ENCODE assay signal across 24 mouse cellular contexts in the genomic region with DNA sequence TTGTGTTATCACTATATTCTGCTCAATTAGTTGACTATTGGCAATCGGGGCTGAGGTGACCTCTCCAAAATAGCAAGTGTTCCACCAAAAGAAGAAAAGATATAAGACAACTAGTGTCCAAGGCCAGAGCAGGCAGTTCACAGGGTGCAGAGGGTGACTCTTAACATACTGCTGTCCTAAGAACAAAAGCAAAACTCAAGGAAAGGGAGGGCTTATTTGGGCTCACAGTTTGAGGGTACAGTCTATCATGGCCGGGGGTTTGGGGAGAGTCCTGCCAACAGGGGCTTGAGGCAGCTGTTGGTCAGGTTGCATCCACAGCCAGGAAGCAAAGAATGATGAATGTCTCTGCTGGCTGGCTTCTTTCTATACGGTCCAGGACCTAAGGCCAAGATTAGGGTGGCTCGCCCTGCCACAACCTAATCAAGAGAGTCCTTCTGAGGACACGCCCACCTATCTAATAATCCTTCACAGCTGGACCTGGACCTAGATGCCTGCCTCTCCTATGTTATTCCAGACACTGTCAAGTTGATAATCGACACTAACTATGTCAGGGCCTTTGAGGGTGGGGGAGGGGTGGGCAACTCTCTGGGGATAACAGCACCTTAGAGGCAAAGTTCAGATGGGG. TPM values are rescaled to one million over a fixed set of nuclear protein-coding genes. Genes with fewer than 3 reads are reported as not detected.
A peak's percentile ranks its signal among the peaks of the same experiment; 100 is the strongest.
DNase-seq lines count a peak whose midpoint lies in the region; ATAC-seq and TF ChIP-seq lines count a peak whose summit lies in the region.
"Had no signal": no experiment of that assay in that cellular context is flagged by ENCODE, and none has a peak within 500 bp of the region (broad histone marks: within the 10 kb centered on the region; RNA-seq: fewer than 3 reads in every experiment).

No protein-coding gene starts in this region.

- peak; percentile 92 for ATAC-seq in stomach, embryonic 15.5 days (ENCODE audit: insufficient read depth, low FRiP score, low read depth)
- no peak for ATAC-seq in stomach, postnatal 0 days (ENCODE audit: low FRiP score, low TSS enrichment)
- peak; percentile 98 for ATAC-seq in liver, embryonic 12.5 days
- ATAC-seq: midbrain, embryonic 16.5 days had no signal

- no peak for TF ChIP-seq POLR2A in heart, adult 2 months (IDR thresholded peaks at IDR 0.05; ENCODE audit: insufficient read depth, low read depth, low read length)

- no peaks in the 10 kb centered on the region for H3K9me3 ChIP-seq in stomach, embryonic 15.5 days
- H3K9me3 ChIP-seq in stomach, postnatal 0 days (ENCODE audit: control insufficient read depth, low read length), result no peaks in the 10 kb centered on the region
- H3K9me3 ChIP-seq in liver, embryonic 12.5 days (replicated peaks), result no peaks in the 10 kb centered on the region
- H3K9me3 ChIP-seq: embryonic facial prominence, embryonic 12.5 days had no signal

- no peaks in the 10 kb centered on the region for H3K36me3 ChIP-seq in heart, adult 2 months (ENCODE audit: control insufficient read depth, insufficient read depth, low read length)
- no peaks in the 10 kb centered on the region for H3K36me3 ChIP-seq in stomach, embryonic 15.5 days
- no peaks in the 10 kb centered on the region for H3K36me3 ChIP-seq in stomach, postnatal 0 days (ENCODE audit: control insufficient read depth, insufficient read depth, low read length)
- H3K36me3 ChIP-seq in liver, embryonic 12.5 days, result no peaks in the 10 kb centered on the region
- H3K36me3 ChIP-seq: embryonic facial prominence, embryonic 12.5 days had no signal

- no peak overlapping the region for H3K4me2 ChIP-seq in stomach, embryonic 15.5 days
- no peak overlapping the region for H3K4me2 ChIP-seq in stomach, postnatal 0 days (replicated peaks; ENCODE audit: low read depth)
- H3K4me2 ChIP-seq in liver, embryonic 12.5 days, result peak overlapping the region; percentile 55
- H3K4me2 ChIP-seq: embryonic facial prominence, embryonic 12.5 days; heart, embryonic 11.5 days; lung, embryonic 14.5 days had no signal

- intact Hi-C loops in heart, adult 2 months (cut with DNase I), result no loop called here
- intact Hi-C loops in left cerebral cortex, postnatal 10 days (cut with DNase I), result no loop called here

- no peak for TF ChIP-seq CTCF in heart, adult 2 months (IDR thresholded peaks at IDR 0.05)
- no peak for TF ChIP-seq CTCF in stomach, postnatal 0 days (IDR thresholded peaks at IDR 0.05; ENCODE audit: low read depth)

- H3K27me3 ChIP-seq in heart, adult 2 months (ENCODE audit: control insufficient read depth, insufficient read depth, low read length), result no peaks in the 10 kb centered on the region
- H3K27me3 ChIP-seq in stomach, embryonic 15.5 days (replicated peaks), result no peaks in the 10 kb centered on the region
- H3K27me3 ChIP-seq in stomach, postnatal 0 days (ENCODE audit: control insufficient read depth, insufficient read depth, low read length), result no peaks in the 10 kb centered on the region
- peaks cover 14% of the 10 kb centered on the region for H3K27me3 ChIP-seq in liver, embryonic 12.5 days (replicated peaks)
- H3K27me3 ChIP-seq: embryonic facial prominence, embryonic 12.5 days had no signal

- peaks cover 7% of the 10 kb centered on the region for H3K4me1 ChIP-seq in heart, adult 2 months (ENCODE audit: control insufficient read depth, insufficient read depth, low read length)
- no peaks in the 10 kb centered on the region for H3K4me1 ChIP-seq in stomach, embryonic 15.5 days
- H3K4me1 ChIP-seq in stomach, postnatal 0 days (replicated peaks; ENCODE audit: control insufficient read depth, insufficient read depth), result no peaks in the 10 kb centered on the region
- H3K4me1 ChIP-seq in liver, embryonic 12.5 days, result peaks cover 33% of the 10 kb centered on the region
- H3K4me1 ChIP-seq: embryonic facial prominence, embryonic 12.5 days had no signal

- no peak for DNase-seq in heart, adult 2 months
- no peak for DNase-seq in heart, postnatal 4 days
- no peak for DNase-seq in stomach, postnatal 0 days (ENCODE audit: low spot score)
- DNase-seq in spleen, postnatal 36 days (ENCODE audit: low spot score in 2 of 2), result peak; percentile 27 to 68
- DNase-seq in layer of hippocampus, postnatal 14 days (ENCODE audit: low spot score in 2 of 2), result no peak
- DNase-seq in left cerebral cortex, postnatal 10 days (ENCODE audit: extremely low spot score in 1 of 2, low spot score in 2 of 2), result no peak
- DNase-seq: adrenal gland, adult 8-10 months; cerebellum, adult 2 months; gastrocnemius, postnatal 25 days; heart, postnatal 36 days; left cerebral cortex, postnatal 4 days; lung, embryonic 14.5 days; right cerebral cortex, postnatal 14 days had no signal

- peak overlapping the region; percentile 52 for H3K27ac ChIP-seq in heart, adult 2 months
- H3K27ac ChIP-seq in stomach, embryonic 15.5 days, result no peak overlapping the region
- no peak overlapping the region for H3K27ac ChIP-seq in stomach, postnatal 0 days (replicated peaks)
- peak overlapping the region; percentile 71 for H3K27ac ChIP-seq in liver, embryonic 12.5 days
- H3K27ac ChIP-seq: embryonic facial prominence, embryonic 12.5 days had no signal

- H3K9ac ChIP-seq in heart, adult 2 months (ENCODE audit: low read depth, low read length), result no peak overlapping the region
- H3K9ac ChIP-seq in stomach, embryonic 15.5 days, result no peak overlapping the region
- H3K9ac ChIP-seq in stomach, postnatal 0 days (ENCODE audit: low read length), result no peak overlapping the region
- H3K9ac ChIP-seq in liver, embryonic 12.5 days, result no peak overlapping the region; the same call in 1 of the 2 replicates
- H3K9ac ChIP-seq: embryonic facial prominence, embryonic 12.5 days; lung, embryonic 14.5 days had no signal

- H3K4me3 ChIP-seq in heart, adult 2 months, result no peak overlapping the region
- no peak overlapping the region for H3K4me3 ChIP-seq in stomach, embryonic 15.5 days (replicated peaks)
- H3K4me3 ChIP-seq in stomach, postnatal 0 days (ENCODE audit: low read depth, low read length), result no peak overlapping the region
- H3K4me3 ChIP-seq in liver, embryonic 12.5 days, result no peak overlapping the region
- H3K4me3 ChIP-seq: embryonic facial prominence, embryonic 12.5 days had no signal

- no peak for TF ChIP-seq EP300 in heart, adult 2 months (IDR thresholded peaks at IDR 0.05; ENCODE audit: insufficient read depth, low read depth, low read length)
- TF ChIP-seq EP300 in stomach, postnatal 0 days (optimal IDR thresholded peaks at IDR 0.05), result no peak

- no peaks in the 10 kb centered on the region for H3K79me2 ChIP-seq in heart, adult 2 months (replicated peaks; ENCODE audit: control insufficient read depth, insufficient read depth, low read length)

- WGBS in heart, adult 2 months, result 74% methylated on average over 6 of the region's 6 CpGs
- 68% methylated on average over 6 of the region's 6 CpGs for WGBS in stomach, embryonic 15.5 days
- WGBS in stomach, postnatal 0 days, result 68% methylated on average over 6 of the region's 6 CpGs
- whole genome bisulfite sequencing in liver, embryonic 12.5 days (ENCODE audit: insufficient replicate concordance), result 35% methylated on average over 6 of the region's 6 CpGs

RNA-seq across cellular contexts. Expression of a gene that starts 8.2 kb away (rescaled TPM):
- total RNA-seq in heart, adult 2 months (2021), result 10 to 100 TPM in 1 of 2 experiments, 1 to 10 TPM in 1; 8.0 to 12.8 TPM
- 53.4 and 69.1 TPM in 2 replicates for polyA plus RNA-seq in heart, adult 2 months (2012; rRNA removed)
- total RNA-seq in heart, postnatal 4 days (2021), result 1 to 10 TPM; 8.7 to 9.6 TPM
- 54.8 and 58.7 TPM in 2 replicates for polyA plus RNA-seq in stomach, embryonic 15.5 days (2015; fragmentation: Nextera tagmentation; extraction: Ambion mirVana)
- polyA plus RNA-seq in stomach, postnatal 0 days (2015; fragmentation: Nextera tagmentation; extraction: Ambion mirVana), result 77.4 and 81.0 TPM in 2 replicates
- polyA plus RNA-seq in liver, embryonic 12.5 days (2016; fragmentation: Nextera tagmentation; extraction: Ambion mirVana), result 32.8 and 33.9 TPM in 2 replicates
- total RNA-seq in layer of hippocampus, postnatal 14 days (2021), result 1 to 10 TPM; 3.5 to 4.0 TPM
- total RNA-seq in left cerebral cortex, postnatal 10 days (2021), result 1 to 10 TPM; 3.5 to 4.6 TPM

RNA-seq across cellular contexts. Expression of a gene that starts 14.6 kb away (rescaled TPM):
- 100 to 1,000 TPM; 200 to 220 TPM for total RNA-seq in heart, adult 2 months (2021)
- polyA plus RNA-seq in heart, adult 2 months (2012; rRNA removed), result 375 and 556 TPM in 2 replicates
- 100 to 1,000 TPM; 422 to 490 TPM for total RNA-seq in heart, postnatal 4 days (2021)
- polyA plus RNA-seq in stomach, embryonic 15.5 days (2015; fragmentation: Nextera tagmentation; extraction: Ambion mirVana), result 1,866 and 1,981 TPM in 2 replicates
- polyA plus RNA-seq in stomach, postnatal 0 days (2015; fragmentation: Nextera tagmentation; extraction: Ambion mirVana), result 805 and 984 TPM in 2 replicates
- 1,383 and 1,459 TPM in 2 replicates for polyA plus RNA-seq in liver, embryonic 12.5 days (2016; fragmentation: Nextera tagmentation; extraction: Ambion mirVana)
- 100 to 1,000 TPM; 563 to 640 TPM for total RNA-seq in layer of hippocampus, postnatal 14 days (2021)
- total RNA-seq in left cerebral cortex, postnatal 10 days (2021), result 100 to 1,000 TPM; 771 to 828 TPM

RNA-seq across cellular contexts. Expression of a gene that starts 23.1 kb away (rescaled TPM):
- not detected for total RNA-seq in heart, adult 2 months (2021)
- 0.29 and 0.44 TPM in 2 replicates for polyA plus RNA-seq in heart, adult 2 months (2012; rRNA removed)
- not detected for total RNA-seq in heart, postnatal 4 days (2021)
- not detected in 2 replicates for polyA plus RNA-seq in stomach, embryonic 15.5 days (2015; fragmentation: Nextera tagmentation; extraction: Ambion mirVana)
- polyA plus RNA-seq in stomach, postnatal 0 days (2015; fragmentation: Nextera tagmentation; extraction: Ambion mirVana), result not detected in 2 replicates
- not detected in 2 replicates for polyA plus RNA-seq in liver, embryonic 12.5 days (2016; fragmentation: Nextera tagmentation; extraction: Ambion mirVana)
- total RNA-seq in layer of hippocampus, postnatal 14 days (2021), result not detected
- not detected for total RNA-seq in left cerebral cortex, postnatal 10 days (2021)
- total RNA-seq: adrenal gland, adult 8-10 months; gastrocnemius, postnatal 25 days; heart, postnatal 36 days; left cerebral cortex, postnatal 4 days had no signal
- polyA plus RNA-seq: brain, embryonic 14.5 days; cerebellum, adult 2 months; cortical plate, adult 2 months; embryonic facial prominence, embryonic 12.5 days; forebrain, embryonic 11.5 days; heart, embryonic 11.5 days; kidney, embryonic 14.5 days; large intestine, adult 2 months; lung, embryonic 14.5 days; midbrain, embryonic 16.5 days; neural tube, embryonic 11.5 days had no signal

RNA-seq across cellular contexts. Expression of a gene that starts 47.0 kb away (rescaled TPM):
- total RNA-seq in heart, adult 2 months (2021), result 10 to 100 TPM; 15.8 to 16.8 TPM
- polyA plus RNA-seq in heart, adult 2 months (2012; rRNA removed), result 52.1 and 58.5 TPM in 2 replicates
- total RNA-seq in heart, postnatal 4 days (2021), result 1 to 10 TPM; 3.5 to 4.4 TPM
- polyA plus RNA-seq in stomach, embryonic 15.5 days (2015; fragmentation: Nextera tagmentation; extraction: Ambion mirVana), result 17.9 and 21.3 TPM in 2 replicates
- 16.1 and 19.7 TPM in 2 replicates for polyA plus RNA-seq in stomach, postnatal 0 days (2015; fragmentation: Nextera tagmentation; extraction: Ambion mirVana)
- 38.4 and 38.5 TPM in 2 replicates for polyA plus RNA-seq in liver, embryonic 12.5 days (2016; fragmentation: Nextera tagmentation; extraction: Ambion mirVana)
- 1 to 10 TPM; 4.6 to 4.7 TPM for total RNA-seq in layer of hippocampus, postnatal 14 days (2021)
- total RNA-seq in left cerebral cortex, postnatal 10 days (2021), result 1 to 10 TPM; 3.8 TPM

RNA-seq across cellular contexts. Expression of a gene that starts 47.8 kb away (rescaled TPM):
- under 1 TPM; 0.50 to 0.65 TPM for total RNA-seq in heart, adult 2 months (2021)
- polyA plus RNA-seq in heart, adult 2 months (2012; rRNA removed), result 1.0 and 1.3 TPM in 2 replicates
- total RNA-seq in heart, postnatal 4 days (2021), result under 1 TPM in 1 of 2 experiments, not detected in 1; 0.21 TPM
- 6.6 and 8.8 TPM in 2 replicates for polyA plus RNA-seq in stomach, embryonic 15.5 days (2015; fragmentation: Nextera tagmentation; extraction: Ambion mirVana)
- polyA plus RNA-seq in stomach, postnatal 0 days (2015; fragmentation: Nextera tagmentation; extraction: Ambion mirVana), result 23.6 and 32.3 TPM in 2 replicates
- 1.4 and 2.5 TPM in 2 replicates for polyA plus RNA-seq in liver, embryonic 12.5 days (2016; fragmentation: Nextera tagmentation; extraction: Ambion mirVana)
- total RNA-seq in layer of hippocampus, postnatal 14 days (2021), result 1 to 10 TPM; 2.0 to 2.1 TPM
- 1 to 10 TPM; 1.5 to 3.0 TPM for total RNA-seq in left cerebral cortex, postnatal 10 days (2021)
- total RNA-seq: gastrocnemius, postnatal 25 days had no signal

Comparison
In these comparisons a context has a peak if more than half of its experiments do, and no peak if none do; other contexts are left out.
1. DNase-seq: peak in spleen, postnatal 36 days (2 of 2); none in heart, adult 2 months (0 of 2), heart, postnatal 4 days (single experiment), stomach, postnatal 0 days (single experiment), layer of hippocampus, postnatal 14 days (0 of 2) and left cerebral cortex, postnatal 10 days (0 of 2).
2. H3K27ac ChIP-seq: peak in heart, adult 2 months (single experiment) and liver, embryonic 12.5 days (single experiment); none in stomach, embryonic 15.5 days (single experiment) and stomach, postnatal 0 days (single experiment).